Mouse (Mus musculus): Measurements from ENCODE around the gene Btnl10.
A peak's percentile ranks its signal among the peaks of the same experiment; 100 is the strongest.

Btnl10 gene

DNA sequence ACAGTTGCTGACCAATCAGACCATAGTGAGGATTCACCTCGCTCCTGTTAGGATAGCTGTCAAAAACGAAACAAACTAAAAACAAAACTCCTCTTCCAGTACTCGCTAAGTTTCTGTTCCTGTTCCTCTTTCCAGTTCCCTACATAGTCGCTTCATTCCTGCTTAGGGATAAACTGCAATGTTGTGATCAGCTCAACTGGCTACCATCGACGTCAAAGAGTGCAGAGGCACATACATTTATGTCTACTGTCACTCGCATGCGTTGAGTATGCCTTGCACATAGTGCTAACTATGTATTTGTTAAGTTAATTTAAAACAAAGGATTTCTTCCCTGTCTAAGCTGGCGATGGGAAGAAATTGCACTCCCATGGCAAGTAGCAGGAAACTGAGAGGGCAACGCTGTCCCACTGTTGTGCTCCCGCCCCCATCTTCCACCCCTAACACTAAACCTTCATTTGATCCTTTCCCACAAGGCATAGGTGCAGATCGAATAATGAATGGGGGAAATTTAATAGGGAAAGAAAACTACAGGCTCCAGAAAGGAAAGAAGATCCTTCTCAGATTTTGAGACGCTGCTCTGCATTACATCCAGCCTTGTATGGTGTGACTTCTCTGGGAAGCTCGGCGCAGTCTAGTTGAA lies 41.6 kb downstream of the Btnl10 start:
- no peak for DNase-seq (ENCODE audit: low spot score in 2 of 2)

DNA sequence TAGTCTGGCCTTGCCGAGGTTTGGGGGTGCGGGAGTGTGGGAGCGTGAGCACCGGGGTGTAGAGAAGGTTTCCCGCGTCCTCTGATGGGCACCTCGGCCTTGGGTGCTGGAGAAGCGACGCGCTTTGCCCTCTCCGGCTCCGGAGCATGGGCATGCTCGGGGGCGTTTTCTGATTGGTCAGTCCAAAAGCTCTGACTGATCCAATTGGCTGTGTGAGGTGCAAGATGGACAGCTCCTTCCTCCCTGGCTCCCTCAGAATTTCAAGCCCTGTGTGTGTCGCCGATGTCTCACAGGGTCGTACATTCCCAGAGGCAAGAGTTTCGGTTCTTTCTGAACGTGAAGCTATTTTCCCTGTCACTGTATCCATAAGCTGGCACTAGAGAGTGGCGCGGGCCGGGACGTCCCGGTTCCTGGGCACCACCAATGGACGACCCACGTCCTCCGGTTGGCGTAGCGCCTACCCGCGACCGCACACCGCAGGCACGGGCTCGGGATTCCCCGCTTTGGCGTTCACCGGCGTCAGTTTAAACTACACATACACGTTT lies 42.3 kb downstream of the Btnl10 start:
- DNase-seq (ENCODE audit: low spot score in 2 of 2), result peak in 1 of 2 experiments; percentile 71

DNA sequence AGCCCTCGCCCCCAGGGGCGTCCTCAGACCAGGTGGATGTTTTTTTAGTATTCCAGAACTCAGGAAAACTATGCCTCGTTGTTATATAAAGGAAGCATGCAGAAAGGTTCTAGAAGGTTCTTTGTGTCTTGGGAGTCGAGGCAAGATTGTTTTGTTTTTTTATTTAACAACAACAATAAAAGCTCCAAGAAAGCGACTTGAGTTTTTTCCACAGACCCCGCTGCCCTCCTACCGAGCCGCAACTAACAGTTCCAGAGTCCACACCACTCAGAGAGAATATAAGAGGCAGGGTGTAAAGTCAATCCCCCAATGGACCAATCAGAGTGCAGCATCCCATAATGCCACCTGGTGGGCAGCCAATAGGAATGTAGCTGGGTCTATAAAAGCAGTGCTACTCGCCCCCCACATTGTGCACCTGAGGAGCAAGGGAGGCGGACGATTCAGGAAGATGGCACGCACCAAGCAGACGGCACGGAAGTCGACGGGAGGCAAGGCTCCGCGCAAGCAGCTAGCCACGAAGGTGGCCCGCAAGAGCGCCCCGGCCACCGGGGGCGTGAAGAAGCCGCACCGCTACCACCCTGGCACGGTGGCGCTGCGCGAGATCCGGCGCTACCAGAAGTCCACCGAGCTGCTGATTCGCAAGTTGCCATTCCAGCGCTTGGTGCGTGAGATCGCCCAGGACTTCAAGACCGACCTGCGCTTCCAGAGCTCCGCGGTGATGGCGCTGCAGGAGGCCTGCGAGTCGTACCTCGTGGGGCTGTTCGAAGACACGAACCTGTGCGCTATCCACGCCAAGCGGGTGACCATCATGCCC lies 43.9 kb downstream of the Btnl10 start:
- DNase-seq (ENCODE audit: low spot score in 2 of 2), result peak in 1 of 2 experiments; percentile 10

DNA sequence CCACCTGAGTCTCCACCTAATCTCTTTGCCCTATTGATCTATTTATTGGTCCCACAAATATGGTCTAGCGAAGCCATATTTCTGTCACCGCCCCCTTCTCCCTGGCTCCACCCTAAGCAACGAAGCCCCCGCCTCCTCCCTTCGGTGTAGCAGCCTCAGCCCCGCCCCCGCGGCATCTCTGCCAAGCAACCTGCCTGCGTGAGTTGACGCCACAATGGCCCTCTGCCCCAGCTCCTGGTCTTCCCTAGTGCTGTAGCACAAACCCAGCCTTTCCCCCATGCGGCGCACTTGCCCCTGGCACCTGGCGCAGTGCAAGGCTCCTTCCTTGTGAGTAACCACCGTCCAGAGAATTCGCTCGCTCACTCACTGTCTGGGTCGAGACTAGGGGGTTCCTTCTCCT lies 45.8 kb downstream of the Btnl10 start:
- peak in 1 of 2 experiments; percentile 22 for DNase-seq (ENCODE audit: low spot score in 2 of 2)

DNA sequence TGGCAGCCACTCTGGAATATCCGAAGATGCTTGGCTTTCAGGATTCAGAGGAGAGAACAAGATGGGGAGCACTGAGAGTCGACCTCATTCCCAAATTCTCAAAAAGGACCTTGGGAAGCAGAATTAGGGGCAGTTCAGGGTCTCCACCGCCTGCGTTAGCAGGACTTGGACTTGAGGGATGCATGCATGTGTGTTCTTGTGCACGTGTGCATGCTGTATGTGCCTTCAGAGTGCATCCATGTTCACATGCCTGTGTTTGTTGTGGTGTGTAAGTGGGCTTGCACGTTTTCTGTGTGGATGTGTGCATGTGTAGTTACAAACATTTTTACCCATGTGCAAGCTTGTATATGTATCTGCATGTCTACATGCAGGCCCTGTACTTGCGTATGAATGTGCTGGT lies 46.5 kb downstream of the Btnl10 start:
- peak in 1 of 2 experiments; percentile 2 for DNase-seq (ENCODE audit: low spot score in 2 of 2)

DNA sequence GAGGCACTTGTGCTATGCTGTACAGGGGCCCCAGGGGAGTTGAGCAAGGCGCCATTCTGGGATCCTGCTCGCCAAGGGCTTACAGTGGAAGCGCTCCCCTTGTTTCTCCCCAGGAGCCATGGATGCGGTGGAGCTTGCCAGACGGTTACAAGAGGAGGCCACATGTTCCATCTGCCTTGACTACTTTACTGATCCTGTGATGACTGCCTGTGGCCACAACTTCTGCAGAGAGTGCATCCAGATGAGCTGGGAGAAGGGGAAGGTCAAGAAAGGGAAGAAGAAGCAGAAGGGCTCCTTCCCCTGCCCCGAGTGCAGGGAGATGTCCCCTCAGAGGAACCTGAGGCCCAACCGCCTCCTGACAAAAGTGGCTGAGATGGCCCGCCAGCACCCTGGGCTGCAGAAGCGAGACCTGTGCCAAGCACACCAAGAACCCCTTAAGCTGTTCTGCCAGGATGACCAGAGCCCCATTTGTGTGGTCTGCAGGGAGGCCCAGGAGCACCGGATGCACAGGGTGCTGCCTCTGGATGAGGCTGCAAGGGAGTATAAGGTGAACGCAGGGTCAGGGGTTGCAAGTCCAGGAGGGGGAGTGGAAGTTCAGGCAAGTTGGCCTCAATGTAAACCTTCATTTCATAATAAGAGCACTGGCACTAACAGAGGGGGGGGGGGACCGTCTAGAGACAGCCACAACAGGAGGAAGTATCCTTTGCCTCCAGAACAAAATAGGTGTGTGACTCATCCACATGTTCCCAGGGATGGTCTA lies 47.5 kb downstream of the Btnl10 start:
- no peak for DNase-seq (ENCODE audit: low spot score in 2 of 2)

DNA sequence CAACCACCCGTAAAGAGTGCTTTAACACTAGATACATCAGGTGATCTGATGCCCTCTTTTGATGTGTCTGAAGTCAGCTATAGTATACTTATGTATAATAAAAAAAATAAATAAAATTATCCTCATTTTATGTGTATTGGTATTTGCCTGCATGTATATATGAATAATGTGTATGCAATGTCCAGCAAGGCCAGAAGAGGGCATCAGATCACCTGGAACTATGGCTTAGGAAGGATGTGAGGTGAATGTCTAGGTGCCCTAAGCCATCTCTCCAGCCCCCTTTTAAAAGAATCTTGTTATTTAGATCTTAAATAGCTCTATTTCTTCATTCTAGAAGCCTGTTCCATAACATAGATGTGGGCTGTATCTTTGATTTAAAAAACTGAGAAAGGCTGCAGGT lies 49.6 kb downstream of the Btnl10 start:
- no peak for DNase-seq (ENCODE audit: low spot score in 2 of 2)

DNA sequence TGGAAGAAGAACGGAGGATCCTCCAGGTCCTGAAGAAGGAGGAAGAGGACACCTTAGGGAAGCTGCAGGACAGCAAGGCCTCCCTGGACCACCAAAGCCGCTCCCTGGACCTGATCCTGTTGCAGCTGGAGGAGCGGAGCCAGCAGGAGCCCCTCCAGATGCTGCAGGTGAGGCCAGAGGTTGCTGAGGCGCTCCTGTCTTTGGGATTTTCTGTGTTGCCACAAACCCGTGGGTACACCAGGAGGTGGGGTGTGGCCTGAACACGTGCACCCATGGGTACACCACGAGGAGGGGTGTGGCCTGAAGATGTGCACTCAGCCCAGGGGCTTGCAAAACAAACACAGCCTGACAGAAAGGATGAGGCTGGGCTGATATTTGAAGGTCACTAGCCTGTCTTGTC lies 50.8 kb downstream of the Btnl10 start:
- DNase-seq (ENCODE audit: low spot score in 2 of 2), result no peak

DNA sequence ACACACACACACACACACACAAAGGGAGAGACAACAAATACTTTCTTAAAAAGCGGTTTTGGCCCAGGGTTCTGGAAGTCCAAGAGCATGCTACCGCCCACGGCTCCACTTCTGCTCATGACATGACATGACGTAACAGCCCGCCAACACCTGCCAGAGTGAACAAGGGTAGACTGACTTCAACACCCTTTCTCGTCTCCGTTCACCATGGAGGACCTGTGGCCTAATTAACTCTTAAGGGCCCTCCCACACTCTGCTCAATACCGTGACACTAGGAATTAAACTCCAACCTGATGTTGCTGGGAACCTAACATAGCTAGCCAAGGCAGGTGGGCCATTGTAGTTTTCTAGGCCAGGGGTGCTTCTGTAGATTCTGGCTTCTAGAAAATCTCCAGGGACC lies 51.3 kb downstream of the Btnl10 start:
- DNase-seq (ENCODE audit: low spot score in 2 of 2), result no peak

DNA sequence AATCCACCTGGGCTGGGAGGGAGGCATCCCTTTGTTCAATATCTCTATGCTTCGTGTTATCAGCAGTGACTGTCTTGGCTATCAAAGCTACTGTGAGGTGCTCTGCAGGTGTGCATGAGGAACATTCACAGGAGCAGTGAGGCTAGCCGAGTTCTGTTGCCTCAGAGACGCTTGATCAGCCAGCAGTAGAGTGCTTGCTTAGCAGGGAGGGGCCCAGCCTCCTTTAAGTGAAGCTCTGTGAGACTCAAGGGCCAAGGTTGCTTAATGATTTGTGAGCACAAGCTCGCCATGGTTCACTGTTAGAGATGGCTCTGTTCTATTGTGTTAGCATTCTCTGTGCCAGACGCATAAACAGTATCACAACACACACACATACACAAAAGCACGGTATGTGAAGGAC lies 52.0 kb downstream of the Btnl10 start:
- DNase-seq (ENCODE audit: low spot score in 2 of 2), result no peak

DNA sequence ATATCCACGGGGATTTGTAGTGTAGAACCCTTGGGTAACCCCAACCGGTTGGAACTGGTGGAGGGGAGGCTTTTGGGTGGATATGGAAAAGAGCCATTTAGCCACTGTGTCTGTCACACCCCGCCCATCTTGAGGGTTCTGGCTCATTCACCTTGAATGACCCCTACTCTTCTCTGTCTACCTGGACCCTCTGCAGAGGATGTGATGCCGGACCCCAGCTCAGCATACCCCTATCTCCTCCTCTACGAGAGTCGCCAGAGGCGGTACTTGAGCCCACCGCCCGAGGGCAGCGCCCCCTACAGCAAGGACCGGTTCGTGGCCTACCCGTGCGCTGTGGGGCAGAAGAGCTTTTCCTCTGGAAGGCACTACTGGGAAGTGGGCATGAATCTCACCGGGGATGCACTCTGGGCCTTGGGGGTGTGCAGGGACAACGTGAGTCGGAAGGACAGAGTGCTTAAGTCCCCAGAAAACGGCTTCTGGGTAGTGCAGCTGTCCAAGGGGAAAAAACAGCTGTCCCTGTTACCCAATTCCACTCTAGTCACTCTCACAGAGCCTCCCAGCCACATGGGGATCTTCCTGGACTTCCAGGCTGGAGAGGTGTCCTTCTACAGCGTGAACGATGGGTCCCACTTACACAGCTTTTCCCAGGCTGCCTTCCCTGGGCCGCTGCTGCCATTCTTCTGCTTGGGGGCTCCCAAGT lies 53.3 kb downstream of the Btnl10 start:
- no peak for DNase-seq (ENCODE audit: low spot score in 2 of 2)

DNA sequence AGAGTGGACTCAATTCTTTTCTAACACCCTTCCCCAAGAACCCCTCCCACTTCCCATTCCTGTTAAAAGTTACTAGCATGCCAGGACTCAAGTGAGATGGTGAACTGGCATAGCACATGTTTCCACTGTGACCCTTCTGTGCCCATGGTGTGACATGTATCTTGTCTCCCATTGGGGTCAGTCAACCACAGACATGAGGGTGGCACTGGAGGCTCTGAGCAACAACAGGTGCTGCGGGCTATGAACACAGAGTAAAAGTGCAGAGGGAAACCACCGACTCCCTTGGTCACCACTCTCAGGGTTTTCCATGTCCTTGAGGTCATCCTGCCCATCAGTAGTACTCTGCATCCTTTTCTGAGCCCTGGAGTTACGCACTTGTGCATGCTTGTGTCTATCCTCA lies 54.1 kb downstream of the Btnl10 start:
- DNase-seq (ENCODE audit: low spot score in 2 of 2), result no peak

DNA sequence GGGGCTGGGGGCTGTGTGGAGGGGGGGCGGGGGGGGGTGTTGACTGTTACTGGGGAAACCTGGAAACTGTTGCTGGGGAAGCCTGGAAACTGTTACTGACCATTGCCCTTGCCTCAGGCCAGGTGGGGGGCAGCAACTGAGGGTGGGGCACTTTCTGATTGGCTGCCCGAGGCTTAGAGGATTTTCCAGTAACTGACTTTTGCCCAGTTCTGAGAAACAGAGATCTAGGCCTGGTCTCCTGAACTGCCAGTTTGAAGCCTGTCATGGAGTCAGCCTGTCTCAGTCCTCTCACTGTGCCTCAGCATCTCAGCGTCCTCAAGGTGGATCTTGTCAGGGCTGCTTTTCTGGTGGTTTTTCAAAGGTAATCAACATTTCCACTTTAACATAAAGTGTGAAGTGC lies 56.7 kb downstream of the Btnl10 start:
- DNase-seq (ENCODE audit: low spot score in 2 of 2), result no peak
